Mouse (Mus musculus): Measurements from ENCODE around the gene Gm13278. TPM values are rescaled to one million over a fixed set of nuclear protein-coding genes. Genes with fewer than 3 reads are reported as not detected.

Gene Gm13278
- polyA plus RNA-seq, 1 experiment = not detected

Other genes with a start within 250 kb of the Gm13278 start
- not detected in 2 replicates for gene Ifna15, start 233.3 kb upstream of the Gm13278 start, polyA plus RNA-seq (2012; rRNA removed)
- not detected in 2 replicates for gene Ifna14, start 219.8 kb upstream of the Gm13278 start, polyA plus RNA-seq (2012; rRNA removed)
- gene Ifna9, start 199.2 kb upstream of the Gm13278 start, polyA plus RNA-seq (2012; rRNA removed) = not detected in 2 replicates
- not detected in 2 replicates for gene Ifna12, start 188.2 kb upstream of the Gm13278 start, polyA plus RNA-seq (2012; rRNA removed)
- 1.1 and 1.9 TPM in 2 replicates for gene C87499, start 157.1 kb upstream of the Gm13278 start, polyA plus RNA-seq (2012; rRNA removed)
- gene Ifna13, start 147.1 kb upstream of the Gm13278 start, polyA plus RNA-seq (2012; rRNA removed) = not detected in 2 replicates
- not detected in 2 replicates for gene Ifna16, start 114.6 kb upstream of the Gm13278 start, polyA plus RNA-seq (2012; rRNA removed)
- gene Ifna2, start 107.6 kb upstream of the Gm13278 start, polyA plus RNA-seq (2012; rRNA removed) = not detected in 2 replicates
- not detected in 2 replicates for gene Ifnab, start 100.2 kb upstream of the Gm13278 start, polyA plus RNA-seq (2012; rRNA removed)
- 0.54 and 0.57 TPM in 2 replicates for gene Gm26566, start 69.7 kb upstream of the Gm13278 start, polyA plus RNA-seq (2012; rRNA removed)
- gene Klhl9, start 69.1 kb upstream of the Gm13278 start, polyA plus RNA-seq (2012; rRNA removed) = 26.4 and 40.2 TPM in 2 replicates
- gene Gm13271, start 36.7 kb upstream of the Gm13278 start, polyA plus RNA-seq (2012; rRNA removed) = not detected in 2 replicates
- not detected in 2 replicates for gene Gm13283, start 31.4 kb upstream of the Gm13278 start, polyA plus RNA-seq (2012; rRNA removed)
- not detected in 2 replicates for gene Gm13290, start 17.7 kb upstream of the Gm13278 start, polyA plus RNA-seq (2012; rRNA removed)
- not detected in 2 replicates for gene Gm13289, start 14.6 kb upstream of the Gm13278 start, polyA plus RNA-seq (2012; rRNA removed)
- gene Gm13272, start 11.7 kb upstream of the Gm13278 start, polyA plus RNA-seq (2012; rRNA removed) = not detected in 2 replicates
- not detected in 2 replicates for gene Ifnz, start 9.4 kb upstream of the Gm13278 start, polyA plus RNA-seq (2012; rRNA removed)
- not detected in 2 replicates for gene Gm13276, start 5.8 kb upstream of the Gm13278 start, polyA plus RNA-seq (2012; rRNA removed)
- not detected in 2 replicates for gene Gm13277, start 2.9 kb upstream of the Gm13278 start, polyA plus RNA-seq (2012; rRNA removed)
- gene Gm13275, start 2.9 kb downstream of the Gm13278 start, polyA plus RNA-seq (2012; rRNA removed) = not detected in 2 replicates
- gene Gm13279, start 5.8 kb downstream of the Gm13278 start, polyA plus RNA-seq (2012; rRNA removed) = not detected in 2 replicates
- gene Gm13285, start 8.1 kb downstream of the Gm13278 start, polyA plus RNA-seq (2012; rRNA removed) = not detected in 2 replicates
- not detected in 2 replicates for gene Gm13287, start 11.7 kb downstream of the Gm13278 start, polyA plus RNA-seq (2012; rRNA removed)
- 0.06 TPM in 1 of 2 replicates, not detected in the other for gene Gm13288, start 14.0 kb downstream of the Gm13278 start, polyA plus RNA-seq (2012; rRNA removed)
- gene Ifna7, start 24.7 kb downstream of the Gm13278 start, polyA plus RNA-seq (2012; rRNA removed) = not detected in 2 replicates
- not detected in 2 replicates for gene Ifna11, start 28.4 kb downstream of the Gm13278 start, polyA plus RNA-seq (2012; rRNA removed)
- gene Ifna6, start 35.9 kb downstream of the Gm13278 start, polyA plus RNA-seq (2012; rRNA removed) = not detected in 2 replicates
- gene Ifna5, start 44.0 kb downstream of the Gm13278 start, polyA plus RNA-seq (2012; rRNA removed) = not detected in 2 replicates
- gene Ifna4, start 50.3 kb downstream of the Gm13278 start, polyA plus RNA-seq (2012; rRNA removed) = not detected in 2 replicates
- not detected in 2 replicates for gene Ifna1, start 58.5 kb downstream of the Gm13278 start, polyA plus RNA-seq (2012; rRNA removed)
- gene Ifne, start 88.7 kb downstream of the Gm13278 start, polyA plus RNA-seq (2012; rRNA removed) = 0.33 and 1.0 TPM in 2 replicates